Mouse (Mus musculus) erythroblast, adult 5-6 weeks (primary cell): ENCODE results near the gene Cux1. TPM values are rescaled to one million over a fixed set of nuclear protein-coding genes. Genes with fewer than 3 reads are reported as not detected.

Experiments used
- ATAC-seq: replicated peaks from 2 replicates; pipeline ENCODE4 v1.8.0; 2016; ENCODE audit warnings: moderate number of reproducible peaks, mild to moderate bottlenecking, moderate TSS enrichment, inconsistent platforms; ENCODE audit not compliant: poor library complexity, low FRiP score, severe bottlenecking
- total RNA-seq, 2 experiments: library from RNA; stranded (forward) in 1 of 2; stranded (reverse) in 1 of 2; fragments of 150-400 nt in 1 of 2; fragments of 200-764, 138-1000 nt in 1 of 2; gene quantifications; 2 replicates each; pipeline versions ENCODE4 v1.2.3 to v1.2.4; 2015 to 2017; ENCODE audit warnings: low replicate concordance in 2 of 2

The Cux1 gene
- total RNA-seq, 2 experiments from 2014 or later: 17.7 to 46.4 TPM

- no peak for ATAC-seq
Measured at GRCm38 (mm10) chr5:136398706-136399105, 168.6 kb downstream of the Cux1 start.

GRCm38 (mm10) chr5:136396699-136397098 is 170.6 kb downstream of the Cux1 start:
- ATAC-seq: no peak

- ATAC-seq: no peak
Measured at GRCm38 (mm10) chr5:136396256-136396655, 171.0 kb downstream of the Cux1 start.

GRCm38 (mm10) chr5:136395600-136396195 is 171.6 kb downstream of the Cux1 start:
- ATAC-seq: no peak

GRCm38 (mm10) chr5:136394517-136395212 is 172.6 kb downstream of the Cux1 start:
- ATAC-seq: no peak

GRCm38 (mm10) chr5:136393621-136394020 is 173.7 kb downstream of the Cux1 start:
- ATAC-seq: no peak

- ATAC-seq: no peak
Measured at GRCm38 (mm10) chr5:136386757-136387156, 180.5 kb downstream of the Cux1 start.

- no peak for ATAC-seq
Measured at GRCm38 (mm10) chr5:136385161-136385560, 182.1 kb downstream of the Cux1 start.

GRCm38 (mm10) chr5:136382261-136383005 is 184.9 kb downstream of the Cux1 start:
- ATAC-seq: no peak

GRCm38 (mm10) chr5:136379405-136379804 is 187.9 kb downstream of the Cux1 start:
- no peak for ATAC-seq

- ATAC-seq: no peak
Measured at GRCm38 (mm10) chr5:136377101-136377500, 190.2 kb downstream of the Cux1 start.

GRCm38 (mm10) chr5:136375350-136375749 is 191.9 kb downstream of the Cux1 start:
- no peak for ATAC-seq

- ATAC-seq: no peak
Measured at GRCm38 (mm10) chr5:136372276-136372675, 195.0 kb downstream of the Cux1 start.

- ATAC-seq: no peak
Measured at GRCm38 (mm10) chr5:136363421-136363820, 203.9 kb downstream of the Cux1 start.

- ATAC-seq: no peak
Measured at GRCm38 (mm10) chr5:136362473-136363230, 204.6 kb downstream of the Cux1 start.

GRCm38 (mm10) chr5:136362021-136362420 is 205.3 kb downstream of the Cux1 start:
- no peak for ATAC-seq

- no peak for ATAC-seq
Measured at GRCm38 (mm10) chr5:136357227-136357626, 210.1 kb downstream of the Cux1 start.

- no peak for ATAC-seq
Measured at GRCm38 (mm10) chr5:136355583-136356126, 211.6 kb downstream of the Cux1 start.

- ATAC-seq: no peak
Measured at GRCm38 (mm10) chr5:136354729-136355128, 212.6 kb downstream of the Cux1 start.

- no peak for ATAC-seq
Measured at GRCm38 (mm10) chr5:136353114-136353513, 214.2 kb downstream of the Cux1 start.
